Mouse (Mus musculus): ENCODE results near the gene Scrn3. TPM values are rescaled to one million over a fixed set of nuclear protein-coding genes. Genes with fewer than 3 reads are reported as not detected.

The Scrn3 gene
- polyA plus RNA-seq, 1 experiment from 2014 or later: 14.5 TPM

- H3K27ac ChIP-seq (ENCODE audit: low read depth, low read length): no peak overlapping the region
- H3K4me2 ChIP-seq (ENCODE audit: low read depth): no peak overlapping the region
- ATAC-seq (ENCODE audit: insufficient read depth, low FRiP score, low TSS enrichment): no peak
- no peaks in the 10 kb centered on the region for H3K4me1 ChIP-seq (ENCODE audit: control insufficient read depth, insufficient read depth, low read length)
- no peak overlapping the region for H3K9ac ChIP-seq (ENCODE audit: low read length)
- H3K27me3 ChIP-seq (ENCODE audit: control insufficient read depth, insufficient read depth, low read length): no peaks in the 10 kb centered on the region
- no peaks in the 10 kb centered on the region; the same call in 1 of the 2 replicates for H3K36me3 ChIP-seq (ENCODE audit: control insufficient read depth, insufficient read depth, low read length)
- no peak overlapping the region for H3K4me3 ChIP-seq (ENCODE audit: low read depth, low read length)
- 90% methylated on average over 5 of the region's 5 CpGs for WGBS
- H3K9me3 ChIP-seq (ENCODE audit: control insufficient read depth, low read length): no peaks in the 10 kb centered on the region
- DNase-seq (ENCODE audit: low spot score): no peak
Observed at GRCm38 (mm10) chr2:73319218-73319617, 6.8 kb downstream of the Scrn3 start.

GRCm38 (mm10) chr2:73322991-73323390 lies 10.6 kb downstream of the Scrn3 start:
- Histone ChIP-seq H3K4me3 (ENCODE audit: low read depth, low read length) (no peak overlapping the region), H3K27ac (ENCODE audit: low read depth, low read length) (no peak overlapping the region), H3K36me3 (ENCODE audit: control insufficient read depth, insufficient read depth, low read length) (no peaks in the 10 kb centered on the region; the same call in 1 of the 2 replicates), H3K4me2 (ENCODE audit: low read depth) (no peak overlapping the region), H3K9ac (ENCODE audit: low read length) (no peak overlapping the region), H3K27me3 (ENCODE audit: control insufficient read depth, insufficient read depth, low read length) (no peaks in the 10 kb centered on the region), H3K4me1 (ENCODE audit: control insufficient read depth, insufficient read depth, low read length) (no peaks in the 10 kb centered on the region), H3K9me3 (ENCODE audit: control insufficient read depth, low read length) (no peaks in the 10 kb centered on the region)
- no peak for ATAC-seq (ENCODE audit: insufficient read depth, low FRiP score, low TSS enrichment)
- WGBS: 64% methylated on average over 12 of the region's 12 CpGs
- no peak for DNase-seq (ENCODE audit: low spot score)

GRCm38 (mm10) chr2:73325871-73326270 lies 13.5 kb downstream of the Scrn3 start:
- no peak overlapping the region for H3K27ac ChIP-seq (ENCODE audit: low read depth, low read length)
- H3K27me3 ChIP-seq (ENCODE audit: control insufficient read depth, insufficient read depth, low read length): no peaks in the 10 kb centered on the region
- H3K4me1 ChIP-seq (ENCODE audit: control insufficient read depth, insufficient read depth, low read length): no peaks in the 10 kb centered on the region
- H3K36me3 ChIP-seq (ENCODE audit: control insufficient read depth, insufficient read depth, low read length): no peaks in the 10 kb centered on the region
- no peak for ATAC-seq (ENCODE audit: insufficient read depth, low FRiP score, low TSS enrichment)
- no peak overlapping the region for H3K9ac ChIP-seq (ENCODE audit: low read length)
- H3K4me2 ChIP-seq (ENCODE audit: low read depth): no peak overlapping the region
- no peak for DNase-seq (ENCODE audit: low spot score)
- 87% methylated on average over 5 of the region's 5 CpGs for WGBS
- H3K4me3 ChIP-seq (ENCODE audit: low read depth, low read length): no peak overlapping the region
- H3K9me3 ChIP-seq (ENCODE audit: control insufficient read depth, low read length): no peaks in the 10 kb centered on the region

- DNase-seq (ENCODE audit: low spot score) (no peak), ATAC-seq (ENCODE audit: insufficient read depth, low FRiP score, low TSS enrichment) (no peak)
- Histone ChIP-seq H3K4me2 (ENCODE audit: low read depth) (no peak overlapping the region), H3K9ac (ENCODE audit: low read length) (no peak overlapping the region), H3K4me1 (ENCODE audit: control insufficient read depth, insufficient read depth, low read length) (no peaks in the 10 kb centered on the region), H3K36me3 (ENCODE audit: control insufficient read depth, insufficient read depth, low read length) (no peaks in the 10 kb centered on the region), H3K4me3 (ENCODE audit: low read depth, low read length) (no peak overlapping the region), H3K9me3 (ENCODE audit: control insufficient read depth, low read length) (no peaks in the 10 kb centered on the region), H3K27me3 (ENCODE audit: control insufficient read depth, insufficient read depth, low read length) (no peaks in the 10 kb centered on the region), H3K27ac (ENCODE audit: low read depth, low read length) (no peak overlapping the region)
- 84% methylated on average over 3 of the region's 3 CpGs for WGBS
Observed at GRCm38 (mm10) chr2:73335949-73336348, 23.5 kb downstream of the Scrn3 start.

GRCm38 (mm10) chr2:73338415-73338814 lies 26.0 kb downstream of the Scrn3 start:
- Histone ChIP-seq H3K4me1 (ENCODE audit: control insufficient read depth, insufficient read depth, low read length) (no peaks in the 10 kb centered on the region), H3K4me3 (ENCODE audit: low read depth, low read length) (no peak overlapping the region)
- 76% methylated on average over 8 of the region's 8 CpGs for WGBS

GRCm38 (mm10) chr2:73343701-73344100 lies 31.3 kb downstream of the Scrn3 start:
- H3K4me1 ChIP-seq (ENCODE audit: control insufficient read depth, insufficient read depth, low read length): no peaks in the 10 kb centered on the region
- WGBS: 93% methylated on average over 5 of the region's 5 CpGs
- DNase-seq (ENCODE audit: low spot score): no peak
- no peak overlapping the region for H3K4me2 ChIP-seq (ENCODE audit: low read depth)
- no peak overlapping the region for H3K27ac ChIP-seq (ENCODE audit: low read depth, low read length)
- no peak for ATAC-seq (ENCODE audit: insufficient read depth, low FRiP score, low TSS enrichment)
- H3K27me3 ChIP-seq (ENCODE audit: control insufficient read depth, insufficient read depth, low read length): no peaks in the 10 kb centered on the region
- H3K4me3 ChIP-seq (ENCODE audit: low read depth, low read length): no peak overlapping the region
- H3K9me3 ChIP-seq (ENCODE audit: control insufficient read depth, low read length): no peaks in the 10 kb centered on the region
- H3K36me3 ChIP-seq (ENCODE audit: control insufficient read depth, insufficient read depth, low read length): no peaks in the 10 kb centered on the region
- no peak overlapping the region for H3K9ac ChIP-seq (ENCODE audit: low read length)

More at GRCm38 (mm10) chr2:73338415-73338814, 26.0 kb downstream of the Scrn3 start:
- no peak overlapping the region for H3K27ac ChIP-seq (ENCODE audit: low read depth, low read length)
- ATAC-seq (ENCODE audit: insufficient read depth, low FRiP score, low TSS enrichment) (no peak), DNase-seq (ENCODE audit: low spot score) (no peak)
- H3K36me3 ChIP-seq (ENCODE audit: control insufficient read depth, insufficient read depth, low read length): no peaks in the 10 kb centered on the region
- H3K27me3 ChIP-seq (ENCODE audit: control insufficient read depth, insufficient read depth, low read length): no peaks in the 10 kb centered on the region
- no peak overlapping the region for H3K9ac ChIP-seq (ENCODE audit: low read length)
- H3K9me3 ChIP-seq (ENCODE audit: control insufficient read depth, low read length): no peaks in the 10 kb centered on the region
- no peak overlapping the region for H3K4me2 ChIP-seq (ENCODE audit: low read depth)

GRCm38 (mm10) chr2:73345204-73345603 lies 32.8 kb downstream of the Scrn3 start:
- H3K4me3 ChIP-seq (ENCODE audit: low read depth, low read length): no peak overlapping the region
- no peaks in the 10 kb centered on the region for H3K4me1 ChIP-seq (ENCODE audit: control insufficient read depth, insufficient read depth, low read length)
- no peak overlapping the region for H3K27ac ChIP-seq (ENCODE audit: low read depth, low read length)
- DNase-seq (ENCODE audit: low spot score): no peak
- H3K4me2 ChIP-seq (ENCODE audit: low read depth): no peak overlapping the region
- 78% methylated on average over 4 of the region's 4 CpGs for WGBS
- no peaks in the 10 kb centered on the region for H3K9me3 ChIP-seq (ENCODE audit: control insufficient read depth, low read length)
- no peak for ATAC-seq (ENCODE audit: insufficient read depth, low FRiP score, low TSS enrichment)
- no peaks in the 10 kb centered on the region for H3K36me3 ChIP-seq (ENCODE audit: control insufficient read depth, insufficient read depth, low read length)
- no peak overlapping the region for H3K9ac ChIP-seq (ENCODE audit: low read length)
- no peaks in the 10 kb centered on the region for H3K27me3 ChIP-seq (ENCODE audit: control insufficient read depth, insufficient read depth, low read length)

- no peaks in the 10 kb centered on the region for H3K36me3 ChIP-seq (ENCODE audit: control insufficient read depth, insufficient read depth, low read length)
- ATAC-seq (ENCODE audit: insufficient read depth, low FRiP score, low TSS enrichment) (no peak), DNase-seq (ENCODE audit: low spot score) (no peak)
- no peak overlapping the region for H3K27ac ChIP-seq (ENCODE audit: low read depth, low read length)
- no peak overlapping the region for H3K4me3 ChIP-seq (ENCODE audit: low read depth, low read length)
- no peaks in the 10 kb centered on the region for H3K9me3 ChIP-seq (ENCODE audit: control insufficient read depth, low read length)
- H3K27me3 ChIP-seq (ENCODE audit: control insufficient read depth, insufficient read depth, low read length): no peaks in the 10 kb centered on the region
- H3K4me1 ChIP-seq (ENCODE audit: control insufficient read depth, insufficient read depth, low read length): no peaks in the 10 kb centered on the region
- H3K4me2 ChIP-seq (ENCODE audit: low read depth): no peak overlapping the region
- no peak overlapping the region for H3K9ac ChIP-seq (ENCODE audit: low read length)
- 62% methylated on average over 13 of the region's 13 CpGs for WGBS
Observed at GRCm38 (mm10) chr2:73346345-73347086, 34.1 kb downstream of the Scrn3 start.

- no peaks in the 10 kb centered on the region for H3K36me3 ChIP-seq (ENCODE audit: control insufficient read depth, insufficient read depth, low read length)
- no peak overlapping the region for H3K27ac ChIP-seq (ENCODE audit: low read depth, low read length)
- no peak for DNase-seq (ENCODE audit: low spot score)
- H3K9me3 ChIP-seq (ENCODE audit: control insufficient read depth, low read length): no peaks in the 10 kb centered on the region
- H3K9ac ChIP-seq (ENCODE audit: low read length): no peak overlapping the region
- 58% methylated on average over 6 of the region's 6 CpGs for WGBS
- no peak for ATAC-seq (ENCODE audit: insufficient read depth, low FRiP score, low TSS enrichment)
- H3K27me3 ChIP-seq (ENCODE audit: control insufficient read depth, insufficient read depth, low read length): no peaks in the 10 kb centered on the region
- H3K4me1 ChIP-seq (ENCODE audit: control insufficient read depth, insufficient read depth, low read length): no peaks in the 10 kb centered on the region
- H3K4me2 ChIP-seq (ENCODE audit: low read depth): no peak overlapping the region
- no peak overlapping the region for H3K4me3 ChIP-seq (ENCODE audit: low read depth, low read length)
Observed at GRCm38 (mm10) chr2:73347136-73347535, 34.7 kb downstream of the Scrn3 start.
